Mouse (Mus musculus) layer of hippocampus, postnatal 25 days (tissue): Measurements from ENCODE around the gene Commd4. TPM values are rescaled to one million over a fixed set of nuclear protein-coding genes. Genes with fewer than 3 reads are reported as not detected.

ENCODE experiments used
- DNase-seq, 2 experiments: peaks; one replicate each; pipeline ENCODE4 v3.0.0; 2022; ENCODE audit warnings: mixed read lengths in 2 of 2, low spot score in 1 of 2; ENCODE audit errors: extremely low spot score in 1 of 2
- total RNA-seq, 2 experiments: library from RNA; stranded (reverse); gene quantifications; 2 replicates each; pipeline ENCODE4 v1.2.3; 2021

The Commd4 gene
- total RNA-seq, 2 experiments from 2014 or later: 87.2 to 89.9 TPM

DNA sequence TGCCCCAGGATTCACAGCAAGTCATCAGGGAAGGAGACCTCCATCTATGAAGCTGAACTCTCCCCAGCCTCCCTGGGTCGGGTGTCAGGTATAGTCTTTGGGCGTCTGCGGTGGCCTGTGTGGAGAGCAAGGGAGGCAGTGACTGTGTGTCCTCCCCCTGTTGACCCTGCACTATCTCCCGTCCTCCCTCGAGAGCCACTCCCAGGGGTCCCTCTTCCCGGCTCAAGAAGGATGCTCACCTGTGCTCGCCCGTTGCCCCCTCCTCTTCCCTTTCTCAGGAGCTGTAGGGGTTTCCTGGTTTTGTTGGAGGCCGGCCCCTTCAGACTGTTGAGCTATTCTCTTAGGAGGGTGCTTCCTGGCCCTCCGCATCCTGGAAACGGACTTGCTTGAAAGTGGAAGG, 14.9 kb downstream of the Commd4 start:
- no peak for DNase-seq

DNA sequence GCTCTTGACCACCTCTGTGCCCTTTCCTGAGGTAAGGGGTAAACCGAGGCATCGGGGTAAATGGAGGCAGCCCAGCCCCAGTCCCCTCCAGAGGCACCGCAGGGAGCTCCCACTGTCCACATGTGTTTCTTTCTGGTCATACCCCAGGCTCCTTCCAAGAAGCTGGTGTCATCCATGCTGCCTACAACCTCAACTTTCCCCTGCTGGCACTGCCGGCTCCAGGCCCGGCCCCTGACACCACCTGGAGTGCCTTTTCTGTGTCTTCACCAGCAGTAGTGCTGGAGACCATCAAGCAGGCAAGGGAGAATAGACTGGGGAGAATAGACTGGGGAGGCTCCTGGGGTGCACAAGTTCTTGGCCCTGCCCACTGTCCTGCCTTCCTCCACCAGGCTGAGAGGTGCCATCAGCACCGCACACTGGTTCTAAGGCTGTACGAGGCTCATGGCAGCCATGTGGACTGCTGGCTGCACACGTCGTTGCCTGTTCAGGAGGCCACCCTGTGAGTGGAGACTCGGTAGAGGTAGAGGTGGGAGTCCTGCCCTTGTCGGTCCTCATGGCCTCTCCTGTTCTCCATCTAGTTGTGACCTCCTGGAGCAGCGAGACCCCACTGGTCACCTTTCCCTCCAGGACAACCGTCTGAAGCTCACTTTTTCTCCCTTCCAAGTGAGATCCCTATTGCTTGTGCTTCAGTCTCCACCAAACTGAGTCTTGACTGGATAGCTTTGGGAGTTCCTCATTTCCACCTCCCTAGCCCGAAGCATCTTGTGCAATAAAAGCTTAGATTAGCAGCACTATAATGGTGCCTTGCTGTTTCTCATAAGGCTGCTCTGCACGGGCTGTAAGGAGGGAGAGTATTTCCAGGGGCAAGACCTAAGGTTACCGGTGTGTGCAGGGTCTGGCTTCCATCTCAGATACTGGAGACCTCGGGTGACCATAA, 16.4 kb downstream of the Commd4 start:
- no peak for DNase-seq

DNA sequence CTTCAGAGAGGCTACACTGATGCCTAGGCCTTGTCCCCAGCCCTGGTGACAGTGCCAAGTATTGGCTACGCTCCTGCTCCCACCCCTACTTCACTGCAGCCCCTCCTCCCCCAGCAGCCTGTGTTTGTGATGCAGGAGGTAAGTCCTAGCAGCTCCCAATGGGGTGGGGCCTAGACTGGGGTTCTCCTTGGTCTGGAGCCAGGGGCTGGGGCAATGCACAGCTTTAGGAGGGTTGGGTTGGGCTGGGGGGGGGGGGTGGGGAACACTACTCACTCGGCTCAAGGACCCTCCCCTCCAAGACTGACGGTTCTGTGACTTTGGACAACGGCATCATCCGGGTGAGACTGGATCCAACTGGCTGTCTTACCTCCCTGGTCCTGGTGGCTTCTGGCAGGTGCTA, 18.6 kb downstream of the Commd4 start:
- DNase-seq: no peak

DNA sequence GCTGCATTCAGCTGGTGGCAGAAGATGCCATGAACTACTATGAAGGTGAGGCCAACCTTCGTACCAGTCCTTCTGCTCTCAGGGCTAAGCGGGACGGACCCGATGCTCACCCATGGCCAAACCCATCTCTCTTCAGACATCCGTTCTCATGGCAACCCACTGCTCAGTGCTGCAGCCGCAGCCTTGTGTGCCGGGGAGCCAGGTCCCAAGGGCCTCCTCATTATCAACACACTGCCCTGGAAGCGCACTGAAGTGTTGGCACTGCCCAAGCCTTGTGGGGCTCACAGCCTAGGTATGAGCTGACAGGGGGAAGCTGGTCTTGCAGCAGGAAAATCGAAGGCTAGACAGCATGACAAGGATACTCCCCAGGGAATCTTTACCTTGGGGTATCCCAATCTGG, 19.0 kb downstream of the Commd4 start:
- DNase-seq: no peak

DNA sequence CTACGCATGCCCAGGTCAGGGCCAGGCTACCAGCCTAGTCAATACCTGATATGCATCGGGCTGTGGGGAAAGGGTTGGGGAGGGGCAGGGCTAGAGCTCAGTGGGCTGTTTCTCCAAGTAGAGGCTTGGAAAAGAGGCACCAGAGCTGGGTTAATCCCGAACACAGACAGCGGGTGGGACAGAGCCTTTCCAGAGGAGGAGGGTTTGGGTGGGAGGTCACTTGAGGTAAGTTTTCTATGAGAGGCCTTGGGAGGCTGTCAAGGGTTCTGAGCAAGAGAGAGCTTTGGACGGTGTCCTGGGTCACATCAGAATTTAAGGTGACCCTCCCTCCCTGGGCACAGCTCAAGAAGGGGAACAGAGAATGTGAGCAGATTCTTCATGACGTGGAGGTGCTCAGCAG, 19.6 kb downstream of the Commd4 start:
- no peak for DNase-seq

DNA sequence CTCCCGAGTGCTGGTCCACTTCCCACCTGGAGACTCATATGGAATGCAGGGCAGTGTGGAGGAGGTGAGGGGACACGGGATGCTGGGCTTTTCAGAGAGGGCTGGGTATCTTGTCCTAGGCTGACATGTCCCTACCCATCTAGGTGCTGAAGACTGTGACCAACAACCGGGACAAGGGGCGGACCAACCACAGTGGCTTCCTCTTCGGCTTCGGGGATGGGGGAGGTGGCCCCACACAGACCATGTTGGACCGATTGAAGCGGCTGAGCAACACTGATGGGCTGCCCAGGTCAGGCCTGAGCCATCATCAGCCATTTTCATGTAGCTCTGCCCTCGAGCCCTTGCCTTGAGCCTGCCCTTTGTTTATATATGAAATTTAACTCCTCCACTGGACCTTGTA, 20.4 kb downstream of the Commd4 start:
- no peak for DNase-seq

DNA sequence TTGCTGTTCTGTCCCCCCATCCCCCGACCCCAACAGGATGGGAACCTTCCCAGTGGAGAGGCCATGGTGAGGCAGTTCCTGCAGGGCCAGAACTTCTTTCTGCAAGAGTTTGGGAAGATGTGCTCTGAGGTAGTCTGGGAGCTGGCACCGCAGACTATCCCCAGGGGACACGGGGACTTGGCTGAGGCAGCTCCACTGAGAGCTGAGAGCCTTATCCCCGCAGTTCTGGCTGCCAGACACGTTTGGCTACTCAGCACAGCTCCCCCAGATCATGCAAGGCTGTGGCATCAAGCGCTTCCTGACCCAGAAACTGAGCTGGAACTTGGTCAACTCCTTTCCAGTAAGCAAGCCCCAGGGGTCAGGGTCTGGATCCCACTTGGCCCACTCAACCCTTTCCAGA, 20.9 kb downstream of the Commd4 start:
- DNase-seq: no peak

DNA sequence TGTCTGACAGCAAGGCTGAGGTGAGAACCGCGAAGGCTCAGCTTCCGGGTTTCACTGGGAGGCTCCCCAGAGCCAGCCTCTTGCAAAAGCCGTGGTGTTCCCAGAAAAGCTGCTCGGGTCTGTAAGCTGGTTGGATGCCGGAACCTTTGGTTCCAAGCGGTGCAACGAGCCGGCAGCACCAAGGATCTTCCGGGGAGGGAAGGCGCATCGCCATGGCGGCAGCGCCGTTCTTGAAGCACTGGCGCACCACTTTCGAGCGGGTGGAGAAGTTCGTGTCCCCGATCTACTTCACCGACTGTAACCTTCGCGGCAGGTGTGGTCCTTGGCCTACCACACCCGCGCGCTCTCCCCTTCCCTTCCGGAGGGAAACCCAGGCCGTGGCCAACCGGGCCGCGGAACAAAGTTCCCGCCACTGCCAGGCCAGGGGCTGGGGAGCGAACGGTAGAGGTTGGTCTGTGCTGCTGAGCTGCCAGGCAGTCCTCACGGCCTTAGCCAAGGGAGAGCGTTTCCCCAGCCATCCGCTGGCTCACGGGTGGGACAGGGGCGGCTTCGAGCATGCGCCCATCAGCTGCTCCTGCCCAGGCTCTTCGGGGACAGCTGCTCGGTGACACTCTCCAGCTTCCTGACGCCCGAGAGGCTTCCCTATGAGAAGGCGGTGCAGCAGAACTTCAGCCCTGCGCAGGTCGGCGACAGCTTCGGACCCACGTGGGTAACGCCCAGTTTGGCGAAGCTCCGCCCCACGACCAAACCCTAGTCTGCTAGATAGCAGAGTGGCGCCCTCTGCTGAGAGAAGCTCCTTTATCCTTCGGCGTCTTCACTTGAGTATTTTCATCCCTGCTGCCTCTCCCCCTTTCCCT, 27.3 kb downstream of the Commd4 start, which contains the start of gene Man2c1:
Man2c1 (plus strand) TSS at position 114 of the 857 bp plus-strand sequence.
- peak; percentile 84 to 88 for DNase-seq

DNA sequence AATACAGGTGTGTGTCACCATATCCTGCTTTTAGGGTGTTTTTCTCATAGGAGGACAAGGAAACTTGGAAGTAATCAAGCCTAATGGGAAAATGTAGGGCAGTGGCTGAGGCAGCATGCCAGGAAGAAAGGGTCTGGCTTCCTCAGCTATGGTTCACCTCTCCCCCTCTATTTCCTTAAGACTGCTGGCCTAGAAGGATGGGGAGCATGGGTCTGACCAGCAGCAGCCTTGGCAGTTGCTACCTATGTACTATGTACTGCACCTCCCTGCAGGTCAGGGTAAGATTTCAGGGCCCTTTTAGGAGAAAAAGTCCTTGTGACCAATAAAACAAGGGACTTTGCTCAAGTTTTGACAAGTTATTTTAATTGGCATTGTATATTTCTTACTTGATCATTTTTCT, 28.5 kb downstream of the Commd4 start:
- no peak for DNase-seq

DNA sequence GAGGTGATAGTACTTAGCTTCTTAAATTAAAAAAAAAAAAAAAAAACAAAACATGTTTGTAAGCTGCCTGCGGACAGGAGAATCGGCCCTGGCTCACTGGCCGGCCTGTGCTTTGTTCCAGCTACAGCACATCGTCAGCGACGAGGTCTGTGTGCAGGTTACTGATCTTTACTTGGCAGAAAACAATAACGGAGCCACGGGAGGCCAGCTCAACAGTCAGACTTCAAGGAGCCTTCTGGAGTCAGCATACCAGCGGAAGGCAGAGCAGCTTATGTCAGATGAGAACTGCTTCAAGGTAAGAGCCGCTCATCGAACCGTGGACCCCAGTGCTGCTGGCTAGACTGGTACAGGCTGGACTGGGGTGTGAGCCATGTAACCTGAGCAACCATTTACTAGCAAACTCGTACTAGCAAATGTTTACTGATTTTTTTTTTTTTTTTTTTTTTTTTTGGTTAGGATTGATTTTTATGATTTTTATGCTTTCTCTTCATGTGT, 40.8 kb downstream of the Commd4 start:
- DNase-seq: no peak

Other genes starting within 250 kb of the Commd4 start
- 1 to 10 TPM; 8.1 to 8.4 TPM for gene Snx33, start 230.0 kb downstream of the Commd4 start, total RNA-seq
- 10 to 100 TPM; 47.8 to 59.3 TPM for gene Imp3, start 220.9 kb downstream of the Commd4 start, total RNA-seq
- gene Snupn, start 207.5 kb downstream of the Commd4 start, total RNA-seq: 10 to 100 TPM; 16.1 to 16.3 TPM
- gene Ptpn9, start 163.4 kb downstream of the Commd4 start, total RNA-seq: 10 to 100 TPM; 29.2 to 30.9 TPM
- 10 to 100 TPM; 32.5 to 38.8 TPM for gene Sin3a, start 86.3 kb downstream of the Commd4 start, total RNA-seq
- gene Man2c1, start 27.6 kb downstream of the Commd4 start, total RNA-seq: 100 to 1,000 TPM; 109 to 160 TPM
- gene Neil1, start 10.0 kb downstream of the Commd4 start, total RNA-seq: 1 to 10 TPM; 8.8 to 9.3 TPM
- gene Trcg1, start 78.2 kb upstream of the Commd4 start, total RNA-seq: not detected
- 10 to 100 TPM; 27.1 to 28.9 TPM for gene 1700017B05Rik, start 104.3 kb upstream of the Commd4 start, total RNA-seq